Mouse (Mus musculus): ENCODE measurements around the gene Yy1. TPM values are rescaled to one million over a fixed set of nuclear protein-coding genes. Genes with fewer than 3 reads are reported as not detected.

The Yy1 gene
- polyA plus RNA-seq, 1 experiment = 13.9 TPM

DNA sequence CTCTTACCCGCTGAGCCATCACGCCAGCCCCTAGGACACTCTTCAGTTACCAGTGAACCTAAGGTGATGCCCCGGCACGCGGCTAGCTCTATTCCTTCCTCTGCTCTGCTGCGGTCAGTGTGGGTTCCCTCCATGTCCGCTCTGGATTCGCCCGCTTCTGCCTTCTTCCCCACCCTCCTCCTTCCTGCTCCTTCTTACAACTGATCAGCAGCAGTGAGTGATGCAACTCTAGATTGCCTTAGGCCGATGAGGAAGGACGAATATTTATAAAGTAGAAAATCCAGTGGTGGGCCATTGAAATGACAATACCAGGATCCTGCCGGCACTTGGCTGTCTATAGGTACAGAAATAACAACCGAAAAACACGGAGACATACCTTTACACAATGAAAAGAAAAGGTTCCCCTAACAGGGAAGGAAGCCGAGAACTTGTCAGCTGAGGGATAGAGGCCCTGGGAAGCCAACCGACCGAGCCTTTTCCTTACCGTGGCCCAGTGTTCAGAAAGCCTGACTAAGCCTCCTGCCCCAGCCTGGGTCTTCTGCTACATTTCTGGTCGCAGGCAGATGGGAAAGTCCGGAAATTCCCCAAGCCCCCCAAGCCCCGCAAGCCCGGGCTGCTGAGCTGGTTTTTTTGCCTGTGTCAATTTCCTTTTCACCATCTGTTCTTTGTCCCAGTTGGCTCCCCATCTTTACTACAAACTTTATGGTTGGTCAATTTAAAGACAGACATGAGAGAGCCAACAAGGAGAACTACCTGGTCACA is 27.7 kb upstream of the Yy1 start:
- H3K36me3 ChIP-seq (ENCODE audit: control insufficient read depth, insufficient read depth) = no peaks in the 10 kb centered on the region
- no peaks in the 10 kb centered on the region for H3K27me3 ChIP-seq (ENCODE audit: control insufficient read depth, insufficient read depth, insufficient read length)
- H3K4me3 ChIP-seq (ENCODE audit: insufficient read depth, poor library complexity, severe bottlenecking) = peak overlapping the region; percentile 11
- H3ac ChIP-seq (ENCODE audit: control insufficient read depth, insufficient read length, low read depth) = no peak overlapping the region
- TF ChIP-seq USF1 (IDR thresholded peaks at IDR 0.05; ENCODE audit: low read depth) (no peak), CEBPB (IDR thresholded peaks at IDR 0.05; ENCODE audit: low read depth) (no peak), FOSL1 (IDR thresholded peaks at IDR 0.05; ENCODE audit: insufficient read depth, low read length, poor library complexity, severe bottlenecking) (no peak), MYOD1 (IDR thresholded peaks at IDR 0.05; ENCODE audit: control insufficient read depth, insufficient read length, low read depth) (no peak), MYOG (IDR thresholded peaks at IDR 0.05; ENCODE audit: control insufficient read depth, extremely low read depth, insufficient read length) (no peak), MAX (IDR thresholded peaks at IDR 0.05) (no peak), CTCF (IDR thresholded peaks at IDR 0.05; ENCODE audit: control insufficient read depth, insufficient read depth, insufficient read length) (no peak)
- H3K79me2 ChIP-seq (ENCODE audit: control insufficient read depth, insufficient read depth) = no peaks in the 10 kb centered on the region
- H3K79me3 ChIP-seq (ENCODE audit: low read depth) = no peaks in the 10 kb centered on the region

DNA sequence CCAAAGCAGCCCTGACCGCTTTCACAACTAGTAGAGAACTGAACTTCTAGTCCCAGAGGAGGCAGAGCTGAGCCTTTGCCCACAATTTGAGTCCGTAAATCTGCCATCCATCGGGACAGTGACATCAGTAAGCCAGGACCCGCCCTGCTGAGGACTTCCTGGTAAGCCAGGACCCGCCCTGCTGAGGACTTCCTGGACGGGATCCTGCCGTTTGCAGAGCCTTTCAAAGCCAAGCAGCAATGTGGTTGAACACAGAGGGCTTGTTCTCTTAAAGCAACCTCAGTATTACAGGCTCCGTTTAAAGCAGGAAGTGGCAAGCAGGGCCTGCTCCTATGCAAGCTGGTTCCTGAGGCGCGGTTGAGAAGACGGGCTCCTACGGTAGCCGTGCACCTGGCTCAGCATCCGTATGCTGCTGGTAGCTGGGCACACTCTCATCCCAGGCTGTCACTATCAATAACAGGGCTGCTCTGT is 27.0 kb upstream of the Yy1 start:
- Histone ChIP-seq H3K79me2 (ENCODE audit: control insufficient read depth, insufficient read depth) (no peaks in the 10 kb centered on the region), H3K36me3 (ENCODE audit: control insufficient read depth, insufficient read depth) (no peaks in the 10 kb centered on the region), H3K27me3 (ENCODE audit: control insufficient read depth, insufficient read depth, insufficient read length) (no peaks in the 10 kb centered on the region), H3K79me3 (ENCODE audit: low read depth) (no peaks in the 10 kb centered on the region), H3ac (ENCODE audit: control insufficient read depth, insufficient read length, low read depth) (peak overlapping the region; percentile 50), H3K4me3 (ENCODE audit: insufficient read depth, poor library complexity, severe bottlenecking) (peak overlapping the region; percentile 11)
- TF ChIP-seq CTCF (IDR thresholded peaks at IDR 0.05; ENCODE audit: control insufficient read depth, insufficient read depth, insufficient read length) (no peak), FOSL1 (IDR thresholded peaks at IDR 0.05; ENCODE audit: insufficient read depth, low read length, poor library complexity, severe bottlenecking) (no peak), CEBPB (IDR thresholded peaks at IDR 0.05; ENCODE audit: low read depth) (no peak), MAX (IDR thresholded peaks at IDR 0.05) (no peak), USF1 (IDR thresholded peaks at IDR 0.05; ENCODE audit: low read depth) (no peak), MYOG (IDR thresholded peaks at IDR 0.05; ENCODE audit: control insufficient read depth, extremely low read depth, insufficient read length) (no peak), MYOD1 (IDR thresholded peaks at IDR 0.05; ENCODE audit: control insufficient read depth, insufficient read length, low read depth) (no peak)

DNA sequence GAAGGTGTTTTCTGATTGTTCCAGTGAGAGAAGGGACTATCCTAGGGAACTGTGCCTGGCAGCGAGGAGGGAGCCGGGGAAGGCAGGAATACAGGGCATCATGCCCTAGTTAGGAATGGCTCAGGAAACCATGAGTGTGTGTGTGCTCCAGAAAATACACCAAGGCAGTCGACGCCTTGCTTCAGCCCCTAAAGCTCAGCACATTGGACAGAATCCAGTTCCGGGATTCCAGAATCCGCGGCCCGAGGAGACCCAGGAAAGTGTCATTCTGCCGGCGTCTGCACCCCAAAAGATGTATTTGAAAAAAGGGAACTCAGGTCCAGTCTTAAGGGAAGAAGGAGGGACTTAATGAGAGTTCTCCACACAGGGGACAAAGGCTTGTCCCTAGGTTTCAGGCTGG is 26.5 kb upstream of the Yy1 start:
- H3K36me3 ChIP-seq (ENCODE audit: control insufficient read depth, insufficient read depth) = no peaks in the 10 kb centered on the region
- no peaks in the 10 kb centered on the region for H3K79me2 ChIP-seq (ENCODE audit: control insufficient read depth, insufficient read depth)
- peak overlapping the region; percentile 11 for H3K4me3 ChIP-seq (ENCODE audit: insufficient read depth, poor library complexity, severe bottlenecking)
- TF ChIP-seq MYOD1 (IDR thresholded peaks at IDR 0.05; ENCODE audit: control insufficient read depth, insufficient read length, low read depth) (no peak), FOSL1 (IDR thresholded peaks at IDR 0.05; ENCODE audit: insufficient read depth, low read length, poor library complexity, severe bottlenecking) (no peak), MYOG (IDR thresholded peaks at IDR 0.05; ENCODE audit: control insufficient read depth, extremely low read depth, insufficient read length) (no peak), CTCF (IDR thresholded peaks at IDR 0.05; ENCODE audit: control insufficient read depth, insufficient read depth, insufficient read length) (no peak), MAX (IDR thresholded peaks at IDR 0.05) (no peak), CEBPB (IDR thresholded peaks at IDR 0.05; ENCODE audit: low read depth) (no peak), USF1 (IDR thresholded peaks at IDR 0.05; ENCODE audit: low read depth) (no peak)
- H3K27me3 ChIP-seq (ENCODE audit: control insufficient read depth, insufficient read depth, insufficient read length) = no peaks in the 10 kb centered on the region
- no peak overlapping the region for H3ac ChIP-seq (ENCODE audit: control insufficient read depth, insufficient read length, low read depth)
- no peaks in the 10 kb centered on the region for H3K79me3 ChIP-seq (ENCODE audit: low read depth)

DNA sequence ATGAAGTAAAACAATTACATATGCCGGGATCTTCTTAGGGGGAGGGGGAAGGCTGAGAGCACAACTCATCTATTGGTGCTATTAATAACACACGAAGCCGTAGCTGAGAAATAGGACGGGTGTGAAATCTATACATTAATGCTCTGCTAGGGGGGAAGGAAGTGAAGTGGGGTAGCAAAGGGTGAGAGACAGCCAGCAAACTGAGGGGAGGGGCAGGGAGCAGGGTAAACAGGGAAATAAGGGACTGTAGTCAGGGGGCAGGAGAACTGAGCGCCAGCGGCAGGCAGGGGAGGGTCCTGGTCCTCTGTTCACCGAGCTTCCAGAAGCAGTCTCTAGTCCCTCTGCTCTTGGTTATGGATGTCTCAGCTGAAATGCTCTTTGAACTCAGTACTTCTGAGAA is 25.9 kb upstream of the Yy1 start:
- Histone ChIP-seq H3ac (ENCODE audit: control insufficient read depth, insufficient read length, low read depth) (no peak overlapping the region), H3K36me3 (ENCODE audit: control insufficient read depth, insufficient read depth) (no peaks in the 10 kb centered on the region), H3K4me3 (ENCODE audit: insufficient read depth, poor library complexity, severe bottlenecking) (no peak overlapping the region), H3K27me3 (ENCODE audit: control insufficient read depth, insufficient read depth, insufficient read length) (no peaks in the 10 kb centered on the region), H3K79me2 (ENCODE audit: control insufficient read depth, insufficient read depth) (no peaks in the 10 kb centered on the region), H3K79me3 (ENCODE audit: low read depth) (no peaks in the 10 kb centered on the region)
- TF ChIP-seq USF1 (IDR thresholded peaks at IDR 0.05; ENCODE audit: low read depth) (no peak), MAX (IDR thresholded peaks at IDR 0.05) (no peak), MYOG (IDR thresholded peaks at IDR 0.05; ENCODE audit: control insufficient read depth, extremely low read depth, insufficient read length) (no peak), CTCF (IDR thresholded peaks at IDR 0.05; ENCODE audit: control insufficient read depth, insufficient read depth, insufficient read length) (no peak), CEBPB (IDR thresholded peaks at IDR 0.05; ENCODE audit: low read depth) (no peak), FOSL1 (IDR thresholded peaks at IDR 0.05; ENCODE audit: insufficient read depth, low read length, poor library complexity, severe bottlenecking) (no peak), MYOD1 (IDR thresholded peaks at IDR 0.05; ENCODE audit: control insufficient read depth, insufficient read length, low read depth) (no peak)

DNA sequence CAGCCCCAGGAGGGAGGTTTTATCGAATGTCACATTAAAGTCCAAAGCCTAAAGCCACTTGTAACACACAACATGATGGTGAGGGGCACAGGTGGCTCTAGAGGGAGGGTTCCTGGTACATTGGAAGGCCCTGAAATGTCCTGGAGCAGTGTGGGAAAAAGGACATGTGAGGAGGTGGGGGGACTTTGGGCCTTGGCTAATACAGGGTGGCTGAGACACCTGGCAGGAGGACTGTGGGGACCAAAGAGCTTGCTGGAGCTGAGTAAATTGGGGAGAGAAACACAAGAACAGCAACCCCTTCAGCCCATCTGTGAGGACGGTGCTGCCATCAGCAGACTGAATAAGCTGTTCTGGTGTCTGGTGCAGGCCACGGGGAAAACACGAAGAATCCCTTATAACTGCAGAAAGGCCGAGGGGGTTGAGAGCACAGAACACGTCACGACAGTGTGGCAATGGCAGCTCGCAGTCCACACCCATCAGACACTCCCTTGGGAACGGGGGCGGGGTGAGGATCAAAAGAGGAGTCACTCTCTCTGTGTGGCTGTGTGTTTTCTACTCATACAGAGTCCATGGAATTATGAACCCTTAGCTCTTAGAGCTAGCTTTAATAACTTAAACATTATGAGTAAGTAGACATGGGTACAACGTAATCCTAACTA is 24.4 kb upstream of the Yy1 start:
- no peaks in the 10 kb centered on the region for H3K36me3 ChIP-seq (ENCODE audit: control insufficient read depth, insufficient read depth)
- H3ac ChIP-seq (ENCODE audit: control insufficient read depth, insufficient read length, low read depth) = no peak overlapping the region
- no peak overlapping the region for H3K4me3 ChIP-seq (ENCODE audit: insufficient read depth, poor library complexity, severe bottlenecking)
- no peak for TF ChIP-seq CTCF (IDR thresholded peaks at IDR 0.05; ENCODE audit: control insufficient read depth, insufficient read depth, insufficient read length)
- TF ChIP-seq USF1 (IDR thresholded peaks at IDR 0.05; ENCODE audit: low read depth) = no peak
- TF ChIP-seq MYOD1 (IDR thresholded peaks at IDR 0.05; ENCODE audit: control insufficient read depth, insufficient read length, low read depth) = no peak
- TF ChIP-seq FOSL1 (IDR thresholded peaks at IDR 0.05; ENCODE audit: insufficient read depth, low read length, poor library complexity, severe bottlenecking) = no peak
- no peak for TF ChIP-seq MAX (IDR thresholded peaks at IDR 0.05)
- no peak for TF ChIP-seq CEBPB (IDR thresholded peaks at IDR 0.05; ENCODE audit: low read depth)
- no peak for TF ChIP-seq MYOG (IDR thresholded peaks at IDR 0.05; ENCODE audit: control insufficient read depth, extremely low read depth, insufficient read length)
- no peaks in the 10 kb centered on the region for H3K79me2 ChIP-seq (ENCODE audit: control insufficient read depth, insufficient read depth)
- no peaks in the 10 kb centered on the region for H3K79me3 ChIP-seq (ENCODE audit: low read depth)
- H3K27me3 ChIP-seq (ENCODE audit: control insufficient read depth, insufficient read depth, insufficient read length) = no peaks in the 10 kb centered on the region

All from C2C12 (cell line).